Mouse (Mus musculus) embryonic facial prominence, embryonic 15.5 days (tissue): ENCODE data around the gene Pptc7. TPM values are rescaled to one million over a fixed set of nuclear protein-coding genes. Genes with fewer than 3 reads are reported as not detected.

Experiments
- ATAC-seq: fragments of 200-750 bp; cut with Nextera tagmentation; 2 replicates; pipeline ENCODE4 v1.8.0; 2017; ENCODE audit warnings: low read depth, moderate TSS enrichment; ENCODE audit not compliant: insufficient number of reproducible peaks, low FRiP score, low TSS enrichment
- H3K27ac ChIP-seq: fragments of 300-500 bp; sonication (generic); replicated peaks from 2 replicates; pipeline ENCODE4 v1.5.1; 2015; ENCODE audit warnings: mild to moderate bottlenecking, inconsistent platforms
- H3K27me3 ChIP-seq: fragments of 300-500 bp; sonication (generic); 2 replicates; pipeline ENCODE4 v1.6.1; 2015; ENCODE audit warnings: inconsistent platforms
- H3K36me3 ChIP-seq: fragments of 300-500 bp; sonication (generic); 2 replicates; pipeline ENCODE4 v1.6.1; 2015; ENCODE audit warnings: mild to moderate bottlenecking, inconsistent platforms
- H3K4me1 ChIP-seq: fragments of 300-500 bp; sonication (generic); 2 replicates; pipeline ENCODE4 v1.6.1; 2015; ENCODE audit warnings: inconsistent platforms
- H3K4me2 ChIP-seq: fragments of 300-500 bp; sonication (generic); replicated peaks from 2 replicates; pipeline ENCODE4 v1.6.1; 2015; ENCODE audit warnings: mild to moderate bottlenecking, inconsistent platforms
- H3K4me3 ChIP-seq: fragments of 300-500 bp; sonication (generic); replicated peaks from 2 replicates; pipeline ENCODE4 v1.5.1; 2015; ENCODE audit warnings: mild to moderate bottlenecking, inconsistent platforms
- H3K9ac ChIP-seq: fragments of 300-500 bp; sonication (generic); 2 replicates; pipeline ENCODE4 v1.6.1; 2015; ENCODE audit warnings: inconsistent platforms
- H3K9me3 ChIP-seq: fragments of 300-500 bp; sonication (generic); replicated peaks from 2 replicates; pipeline ENCODE4 v1.6.1; 2016; ENCODE audit warnings: inconsistent platforms
- WGBS: fragments of 180-500 bp; shearing (Covaris S2); methylation state at CpG from one replicate; pipeline ENCODE4 v1.1.7; 2015; 5-methylcytosine and 5-hydroxymethylcytosine counted together
- polyA plus RNA-seq: library from polyadenylated mRNA; unstranded; fragments of >200 nt; fragmentation: Nextera tagmentation; extraction: Ambion mirVana; gene quantifications from 2 replicates; pipeline ENCODE4 v1.2.1, GENCODE M21; 2015

Gene Pptc7
- polyA plus RNA-seq, 1 experiment from 2014 or later, result 8.0 TPM

GRCm38 (mm10) chr5:122247529-122247928 lies 36.6 kb upstream of the Pptc7 start:
- ATAC-seq, result no peak
- Histone ChIP-seq H3K4me2 (no peak overlapping the region), H3K27me3 (no peaks in the 10 kb centered on the region), H3K9ac (no peak overlapping the region), H3K27ac (no peak overlapping the region), H3K4me1 (0 out of 2 replicates have a peak, but pooled peaks cover 4% of the 10 kb centered on the region), H3K4me3 (no peak overlapping the region), H3K36me3 (peaks cover 47% of the 10 kb centered on the region), H3K9me3 (no peaks in the 10 kb centered on the region)
- WGBS, result 75% methylated on average over 11 of the region's 11 CpGs

- WGBS, result 90% methylated on average over 7 of the region's 7 CpGs
- Histone ChIP-seq H3K36me3 (peaks cover 48% of the 10 kb centered on the region), H3K9me3 (no peaks in the 10 kb centered on the region), H3K9ac (no peak overlapping the region), H3K4me3 (no peak overlapping the region), H3K27ac (no peak overlapping the region), H3K4me1 (0 out of 2 replicates have a peak, but pooled peaks cover 4% of the 10 kb centered on the region), H3K27me3 (no peaks in the 10 kb centered on the region), H3K4me2 (no peak overlapping the region)
- ATAC-seq, result no peak
These were observed 36.2 kb upstream of the Pptc7 start for GRCm38 (mm10) chr5:122247934-122248333.

GRCm38 (mm10) chr5:122249281-122249680 lies 34.9 kb upstream of the Pptc7 start:
- no peak for ATAC-seq
- no peak overlapping the region for H3K4me2 ChIP-seq
- H3K27ac ChIP-seq, result no peak overlapping the region
- no peak overlapping the region for H3K9ac ChIP-seq
- 88% methylated on average over 4 of the region's 4 CpGs for WGBS
- H3K36me3 ChIP-seq, result peaks cover 48% of the 10 kb centered on the region
- no peak overlapping the region for H3K4me3 ChIP-seq
- H3K27me3 ChIP-seq, result no peaks in the 10 kb centered on the region
- H3K4me1 ChIP-seq, result no peaks in the 10 kb centered on the region
- H3K9me3 ChIP-seq, result no peaks in the 10 kb centered on the region

DNA sequence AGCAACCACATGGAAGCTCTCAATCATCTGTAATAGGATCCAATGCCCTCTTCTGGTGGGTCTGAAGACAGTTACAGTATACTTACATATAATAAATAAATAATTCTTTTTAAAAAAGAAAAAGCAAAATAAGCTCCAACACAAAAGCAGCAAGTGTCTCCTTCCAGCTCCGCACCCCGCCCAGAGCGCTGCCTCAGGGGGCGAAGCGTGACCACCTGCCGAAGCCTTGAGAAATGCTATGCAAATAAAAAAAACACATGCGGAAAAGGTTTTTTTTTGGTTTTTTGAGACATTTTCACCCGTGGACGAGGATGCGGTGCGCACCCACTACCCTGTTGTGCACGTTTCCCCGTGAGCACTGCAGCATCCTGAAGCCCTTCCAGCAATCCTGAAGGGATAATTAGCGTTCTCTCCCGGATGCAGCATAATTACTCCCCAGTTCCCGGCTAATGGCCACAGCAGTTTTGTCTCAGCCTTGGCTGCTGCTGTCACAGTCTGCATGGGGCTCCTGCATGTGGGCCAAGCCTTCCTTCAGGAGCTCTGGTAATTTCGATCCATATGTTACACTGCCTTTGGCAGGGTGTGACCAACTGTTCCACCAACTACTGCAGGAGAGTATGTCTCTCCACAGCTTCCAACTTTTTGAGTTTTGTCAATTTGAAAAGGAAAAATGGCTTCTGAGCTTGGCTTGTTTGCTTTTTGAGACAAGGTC lies 32.1 kb upstream of the Pptc7 start:
- no peak overlapping the region for H3K9ac ChIP-seq
- WGBS, result 79% methylated on average over 17 of the region's 17 CpGs
- H3K27ac ChIP-seq, result no peak overlapping the region
- H3K4me1 ChIP-seq, result no peaks in the 10 kb centered on the region
- H3K27me3 ChIP-seq, result no peaks in the 10 kb centered on the region
- ATAC-seq, result no peak
- H3K9me3 ChIP-seq, result no peaks in the 10 kb centered on the region
- H3K36me3 ChIP-seq, result peaks cover 71% of the 10 kb centered on the region
- H3K4me3 ChIP-seq, result no peak overlapping the region
- H3K4me2 ChIP-seq, result no peak overlapping the region

GRCm38 (mm10) chr5:122258027-122258741 lies 26.0 kb upstream of the Pptc7 start:
- ATAC-seq, result no peak
- Histone ChIP-seq H3K9ac (no peak overlapping the region), H3K4me1 (peaks cover 3% of the 10 kb centered on the region), H3K36me3 (peaks cover 64% of the 10 kb centered on the region), H3K4me2 (no peak overlapping the region), H3K9me3 (no peaks in the 10 kb centered on the region), H3K4me3 (no peak overlapping the region), H3K27me3 (no peaks in the 10 kb centered on the region), H3K27ac (no peak overlapping the region)
- WGBS, result 74% methylated on average over 6 of the region's 6 CpGs

GRCm38 (mm10) chr5:122262104-122262503 lies 22.1 kb upstream of the Pptc7 start:
- Histone ChIP-seq H3K4me3 (no peak overlapping the region), H3K36me3 (peaks cover 31% of the 10 kb centered on the region), H3K9ac (no peak overlapping the region), H3K4me1 (peaks cover 11% of the 10 kb centered on the region), H3K27ac (no peak overlapping the region), H3K4me2 (no peak overlapping the region), H3K9me3 (no peaks in the 10 kb centered on the region), H3K27me3 (no peaks in the 10 kb centered on the region)
- ATAC-seq, result no peak
- 61% methylated on average over 7 of the region's 7 CpGs for WGBS

- peak within 1 kb of the TSS; percentile 88 for H3K4me3 ChIP-seq
- H3K4me1 ChIP-seq, result peaks cover 11% of the 10 kb centered on the region
- peaks cover 10% of the 10 kb centered on the region for H3K36me3 ChIP-seq
- H3K9ac ChIP-seq, result peak within 1 kb of the TSS; percentile 71
- peak within 1 kb of the TSS; percentile 24 for H3K27ac ChIP-seq
- peak; percentile 98 for ATAC-seq
- H3K27me3 ChIP-seq, result no peaks in the 10 kb centered on the region
- 2% methylated on average over 49 of the region's 49 CpGs for WGBS
- peak within 1 kb of the TSS; percentile 76 for H3K4me2 ChIP-seq
- no peaks in the 10 kb centered on the region for H3K9me3 ChIP-seq
These were observed 19.9 kb upstream of the Pptc7 start, which contains the start of gene Tctn1 for GRCm38 (mm10) chr5:122263933-122264905. Tctn1 (minus strand) TSS chr5:122264460.

- Histone ChIP-seq H3K27me3 (no peaks in the 10 kb centered on the region), H3K27ac (no peak overlapping the region), H3K4me3 (no peak overlapping the region), H3K4me1 (peaks cover 11% of the 10 kb centered on the region), H3K36me3 (0 out of 2 replicates have a peak, but pooled peaks cover 4% of the 10 kb centered on the region), H3K9ac (no peak overlapping the region), H3K9me3 (no peaks in the 10 kb centered on the region), H3K4me2 (no peak overlapping the region)
- ATAC-seq, result no peak
- WGBS, result 65% methylated on average over 3 of the region's 3 CpGs
These were observed 19.0 kb upstream of the Pptc7 start for GRCm38 (mm10) chr5:122265187-122265586.

- Histone ChIP-seq H3K4me3 (no peak overlapping the region), H3K27ac (no peak overlapping the region), H3K4me2 (no peak overlapping the region), H3K27me3 (no peaks in the 10 kb centered on the region), H3K9ac (no peak overlapping the region), H3K9me3 (no peaks in the 10 kb centered on the region), H3K36me3 (no peaks in the 10 kb centered on the region), H3K4me1 (peaks cover 11% of the 10 kb centered on the region)
- 97% methylated on average over 2 of the region's 2 CpGs for WGBS
- no peak for ATAC-seq
These were observed 18.2 kb upstream of the Pptc7 start for GRCm38 (mm10) chr5:122265942-122266341.

DNA sequence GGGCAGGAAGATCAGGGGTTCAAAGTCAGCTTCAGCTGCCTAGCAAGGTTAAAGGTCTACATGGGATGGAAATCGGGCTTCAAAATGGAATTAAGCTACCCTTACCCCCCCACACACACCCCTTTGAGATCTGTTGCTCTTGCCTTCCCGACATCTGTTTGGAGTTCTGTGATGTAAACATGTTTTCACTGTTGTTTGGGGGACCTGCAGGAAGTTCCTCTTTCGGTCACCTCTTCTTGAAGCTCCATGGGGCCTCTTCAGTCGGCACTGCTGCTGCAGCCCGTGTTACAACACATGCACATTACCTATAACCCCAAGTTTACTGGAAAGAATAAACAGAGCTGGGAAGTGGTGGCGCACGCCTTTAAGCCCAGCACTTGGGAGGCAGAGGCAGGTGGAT lies 17.0 kb upstream of the Pptc7 start:
- WGBS, result 70% methylated on average over 7 of the region's 7 CpGs
- Histone ChIP-seq H3K9me3 (no peaks in the 10 kb centered on the region), H3K9ac (no peak overlapping the region), H3K4me3 (no peak overlapping the region), H3K4me1 (peaks cover 11% of the 10 kb centered on the region), H3K36me3 (no peaks in the 10 kb centered on the region), H3K4me2 (no peak overlapping the region), H3K27me3 (no peaks in the 10 kb centered on the region), H3K27ac (no peak overlapping the region)
- ATAC-seq, result no peak

- Histone ChIP-seq H3K4me1 (peaks cover 10% of the 10 kb centered on the region), H3K27ac (no peak overlapping the region), H3K9ac (no peak overlapping the region), H3K9me3 (no peaks in the 10 kb centered on the region), H3K27me3 (no peaks in the 10 kb centered on the region), H3K4me2 (no peak overlapping the region), H3K4me3 (no peak overlapping the region), H3K36me3 (no peaks in the 10 kb centered on the region)
- ATAC-seq, result no peak
- 22% methylated on average over 5 of the region's 5 CpGs for WGBS
These were observed 16.3 kb upstream of the Pptc7 start for GRCm38 (mm10) chr5:122267899-122268298.
